Mouse (Mus musculus): ENCODE measurements around the gene Psmd7.

GRCm38 (mm10) chr8:107610845-107611244 lies 22.6 kb upstream of the Psmd7 start:
- TF ChIP-seq CTCF (conservative IDR thresholded peaks at IDR 0.05; ENCODE audit: insufficient read depth, insufficient read length, low read depth, low read length) (no peak), POLR2A (IDR thresholded peaks at IDR 0.05; ENCODE audit: low read depth, low read length) (no peak)

All from kidney, adult 2 months (tissue).